Mouse (Mus musculus) small intestine, adult 2 months (tissue): ENCODE measurements around the gene Sohlh1.

Experiments used
- CTCF ChIP-seq: fragments of 200-500 bp; IDR thresholded peaks from 2 replicates; pipeline ENCODE4 v1.5.1; 2012; ENCODE audit warnings: low read depth, mild to moderate bottlenecking, control low read depth, inconsistent platforms, low read length, moderate library complexity, mixed read lengths; ENCODE audit not compliant: insufficient replicate concordance, insufficient read length; ENCODE audit errors: extremely low read depth
- POLR2A ChIP-seq: fragments of 200-500 bp; IDR thresholded peaks from 2 replicates; pipeline ENCODE4 v1.6.1; 2012; ENCODE audit warnings: low read depth, mild to moderate bottlenecking, control low read depth, inconsistent platforms, low read length, moderate library complexity

DNA sequence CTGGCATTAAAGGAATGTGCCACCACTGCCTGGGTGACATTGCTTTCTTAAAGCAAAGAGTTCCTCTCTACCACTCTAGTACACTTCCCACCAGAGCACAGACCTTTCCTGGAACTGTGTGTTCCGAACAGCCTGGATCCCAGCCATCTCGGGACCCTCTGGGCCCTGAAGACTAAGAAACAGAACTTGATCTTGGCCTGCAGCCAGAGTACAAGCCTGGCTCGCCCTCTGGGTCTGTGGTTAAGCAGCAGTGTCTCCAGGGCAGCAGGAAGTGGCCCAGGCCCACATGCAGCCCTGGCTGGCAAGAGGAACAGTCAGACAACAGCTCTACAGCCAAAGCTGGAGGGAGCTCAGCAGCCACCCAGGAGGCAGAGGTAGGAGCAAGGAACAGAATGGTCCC, 5.6 kb upstream of the Sohlh1 start:
- TF ChIP-seq POLR2A (no peak), CTCF (no peak)
